Mouse (Mus musculus) ES-Bruce4 (cell line): Measurements from ENCODE around the gene Zbtb1.

ENCODE experiments used
- CTCF ChIP-seq: IDR thresholded peaks from one replicate; pipeline ENCODE4 v1.8.1; 2011; ENCODE audit warnings: low read depth, low read length
- EP300 ChIP-seq: IDR thresholded peaks from 2 replicates; pipeline ENCODE4 v1.6.1; 2011; ENCODE audit warnings: low read depth, low read length; ENCODE audit not compliant: insufficient read depth

GRCm38 (mm10) chr12:76405971-76406370 is 35.9 kb downstream of the Zbtb1 start:
- TF ChIP-seq CTCF, result no peak
- no peak for TF ChIP-seq EP300
